Mouse (Mus musculus): ENCODE measurements at regions not wholly inside any gene's neighbourhood (a gene's known extent, or its start where the extent isn't known, plus 50 kb on each side); places are given as distances from the start of the nearest gene placed in this dataset.
"Not testable (repeated sequence)": the region's sequence is repeated elsewhere in the genome, so short reads cannot be mapped to it uniquely, and the experiment has no call there.

- in situ Hi-C loops (cut with MboI, MseI) = no loop called here
Observed at GRCm38 (mm10) chr14:84157412-84157811, 286.0 kb upstream of the Pcdh17 start.

DNA sequence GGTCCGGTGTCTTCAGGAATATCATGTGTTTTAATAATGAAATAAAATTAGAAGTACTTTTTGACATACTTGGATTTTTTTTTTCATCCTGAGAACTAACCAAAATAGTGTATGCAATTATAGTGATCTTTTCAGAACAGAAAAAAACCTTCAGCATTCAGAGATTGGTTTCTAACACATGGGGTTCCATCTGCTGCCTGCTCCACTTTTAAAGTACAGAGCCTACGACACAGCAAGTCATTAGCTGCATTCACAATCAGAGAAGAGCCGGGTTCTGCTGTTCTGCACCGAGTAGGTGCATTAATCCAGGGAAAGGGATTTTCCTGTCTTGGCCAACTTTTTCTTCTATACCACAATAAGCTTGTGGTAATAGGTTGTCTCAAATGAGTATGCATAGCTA lies 267.9 kb upstream of the Pcdh17 start:
- in situ Hi-C loops (cut with MboI, MseI) = no loop called here

DNA sequence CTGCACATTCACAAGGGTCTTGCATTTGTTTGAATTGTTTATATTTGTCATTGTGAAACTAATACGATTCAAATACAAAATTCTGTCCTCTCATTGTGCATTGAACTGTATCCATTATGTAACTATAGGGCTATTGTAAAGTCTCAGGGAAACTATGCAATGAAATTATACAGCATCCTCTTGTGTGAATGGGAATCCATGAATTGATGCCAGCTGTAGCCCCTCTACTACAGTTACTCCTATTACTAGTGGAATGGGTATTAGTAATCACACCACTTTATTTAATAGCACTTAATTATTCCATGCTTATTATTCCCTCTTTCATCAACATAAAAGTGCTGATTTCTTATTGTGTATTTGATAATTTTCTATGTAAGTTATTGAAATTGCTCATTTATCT lies 232.4 kb upstream of the Pcdh17 start:
- in situ Hi-C loops (cut with MboI, MseI) = no loop called here

DNA sequence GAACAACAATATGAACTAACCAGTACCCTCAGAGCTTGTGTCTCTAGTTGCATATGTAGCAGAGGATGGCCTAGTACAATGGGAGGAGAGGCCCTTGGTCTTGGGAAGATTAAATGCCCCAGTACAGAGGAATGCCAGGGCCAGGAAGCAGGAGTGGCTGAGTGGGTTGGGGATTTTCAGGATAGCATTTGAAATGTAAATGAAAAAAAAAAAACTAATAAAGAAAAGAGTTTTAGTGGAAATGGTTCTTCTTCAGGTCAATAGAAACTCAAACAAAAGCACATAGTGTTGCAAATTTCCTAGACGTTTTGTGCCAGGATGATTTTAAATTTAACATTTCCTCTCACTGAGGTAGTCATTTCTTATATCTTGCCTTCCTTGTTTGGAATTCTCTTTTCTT lies 220.4 kb upstream of the Pcdh17 start:
- in situ Hi-C loops (cut with MboI, MseI) = loop anchor here (10.0 kb wide), 1 partner anchor 792 kb away; no protein-coding TSS in a partner anchor

- in situ Hi-C loops (cut with MboI, MseI) = loop anchor here (10.0 kb wide), 1 partner anchor 791 kb away; no protein-coding TSS in a partner anchor
Observed at GRCm38 (mm10) chr14:84223924-84224323, 219.4 kb upstream of the Pcdh17 start.

DNA sequence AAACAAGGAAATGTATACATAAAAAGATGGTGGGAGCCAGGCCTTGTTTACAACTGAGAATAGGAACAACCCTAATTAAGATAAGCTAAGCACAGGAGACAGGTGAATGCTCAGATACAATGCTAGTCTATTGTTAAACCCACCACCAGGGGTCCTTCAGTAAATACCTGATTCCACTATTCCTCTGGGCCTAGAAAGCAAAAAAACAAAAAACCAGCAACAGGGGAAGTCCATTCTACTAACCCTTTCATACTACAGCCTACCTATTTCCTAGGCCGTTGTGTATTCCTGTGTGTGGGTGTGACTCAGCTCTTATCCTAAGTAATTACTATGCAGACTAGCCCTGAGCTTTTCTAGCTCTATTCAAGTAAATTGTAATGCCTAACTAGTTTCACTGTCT lies 195.4 kb upstream of the Pcdh17 start:
- in situ Hi-C loops (cut with MboI, MseI) = not testable (repeated sequence)

GRCm38 (mm10) chr14:84252583-84252982 lies 190.8 kb upstream of the Pcdh17 start:
- in situ Hi-C loops (cut with MboI, MseI) = no loop called here

GRCm38 (mm10) chr14:84257671-84258070 lies 185.7 kb upstream of the Pcdh17 start:
- in situ Hi-C loops (cut with MboI, MseI) = no loop called here

DNA sequence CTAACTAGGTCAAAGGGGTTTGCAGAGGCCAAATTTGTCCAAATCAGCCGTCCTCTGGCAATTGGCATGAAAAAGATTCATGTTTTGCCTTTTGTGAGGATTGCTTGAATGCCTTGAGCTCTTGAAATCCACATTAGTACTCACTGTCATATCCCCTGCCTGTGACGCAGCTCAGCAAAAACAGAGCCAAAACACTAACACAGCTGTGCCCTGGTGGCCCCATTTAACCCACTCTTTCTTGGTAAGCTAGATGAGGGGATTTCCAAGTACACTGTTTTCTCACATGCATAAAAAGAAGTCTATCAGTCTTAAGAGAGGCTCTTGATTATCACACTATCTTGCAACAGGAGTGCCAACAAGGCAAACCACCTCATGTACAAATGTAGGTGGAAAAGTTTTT lies 184.7 kb upstream of the Pcdh17 start:
- in situ Hi-C loops (cut with MboI, MseI) = no loop called here

- in situ Hi-C loops (cut with MboI, MseI) = no loop called here
Observed at GRCm38 (mm10) chr14:84263936-84264335, 179.4 kb upstream of the Pcdh17 start.

DNA sequence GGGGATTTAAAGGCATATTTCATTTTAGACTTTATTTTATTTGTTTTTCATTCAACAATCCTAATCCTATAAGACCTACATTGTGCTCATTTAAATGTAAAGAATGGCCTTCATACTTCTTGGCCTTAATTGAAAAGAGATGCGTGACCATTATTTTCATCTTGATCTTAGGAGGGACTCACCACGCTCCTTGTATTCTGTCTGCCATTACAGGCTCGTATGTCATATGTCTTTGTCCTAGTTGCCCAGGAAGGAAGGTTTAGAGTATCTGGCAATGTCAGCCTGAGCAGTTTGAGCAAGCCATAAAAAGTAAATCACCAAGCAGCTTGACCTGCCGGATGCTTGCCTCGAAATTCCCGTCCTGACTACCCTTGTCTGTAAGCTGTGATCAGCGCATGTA lies 177.1 kb upstream of the Pcdh17 start:
- in situ Hi-C loops (cut with MboI, MseI) = no loop called here

GRCm38 (mm10) chr14:84283440-84284203 lies 159.7 kb upstream of the Pcdh17 start:
- in situ Hi-C loops (cut with MboI, MseI) = no loop called here

DNA sequence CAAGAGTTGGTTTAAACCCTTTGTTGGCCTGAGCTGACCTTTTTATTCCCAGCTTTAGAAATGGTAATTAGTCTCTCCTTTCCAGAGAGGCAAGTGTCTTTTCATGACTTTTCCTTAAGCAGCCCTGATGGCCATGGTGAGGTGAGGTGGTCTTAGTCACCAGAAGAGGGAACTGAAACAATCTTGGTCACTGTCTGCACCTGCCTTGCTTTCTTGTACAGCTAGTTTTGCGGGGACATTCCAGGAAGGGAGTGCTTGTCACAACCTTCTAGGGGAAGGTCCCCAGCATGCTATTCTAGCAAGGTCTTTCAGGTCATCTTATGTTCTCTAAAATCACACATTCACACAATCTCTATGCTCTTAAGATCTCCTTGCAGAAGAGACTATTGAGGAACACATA lies 122.6 kb upstream of the Pcdh17 start:
- in situ Hi-C loops (cut with MboI, MseI) = no loop called here

DNA sequence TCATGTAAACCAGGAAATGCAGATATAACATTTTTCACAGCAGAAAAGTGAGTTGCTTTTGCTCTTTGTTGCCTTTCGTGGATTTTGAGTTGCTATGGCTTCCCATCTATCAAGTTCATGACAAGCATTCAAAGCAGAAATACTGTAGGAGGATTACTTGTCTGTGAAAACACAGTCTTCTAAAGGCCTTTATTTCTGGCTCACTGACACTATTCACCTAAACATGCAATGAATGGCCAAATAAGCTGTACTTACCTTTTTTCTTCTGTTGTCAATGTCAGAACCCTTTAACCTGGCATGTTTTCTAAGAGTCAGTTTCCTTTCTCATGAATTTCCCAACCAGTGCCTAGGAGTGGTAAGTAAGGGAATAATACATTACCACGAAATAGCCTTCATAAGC lies 103.8 kb upstream of the Pcdh17 start:
- in situ Hi-C loops (cut with MboI, MseI) = no loop called here

Data from T-helper 2 cell (primary cell).